In genomic region chr13:41643798-41644197, GRCm38 (mm10) we compare ENCODE assay signal across 8 mouse cellular contexts. TPM values are rescaled to one million over a fixed set of nuclear protein-coding genes. Genes with fewer than 3 reads are reported as not detected.
A peak's percentile ranks its signal among the peaks of the same experiment; 100 is the strongest.
DNase-seq lines count a peak whose midpoint lies in the region; ATAC-seq and TF ChIP-seq lines count a peak whose summit lies in the region.
"Had no signal": no experiment of that assay in that cellular context is flagged by ENCODE, and none has a peak within 500 bp of the region (broad histone marks: within the 10 kb centered on the region; RNA-seq: fewer than 3 reads in every experiment).

No protein-coding gene starts in this region.

- 21% methylated on average over 7 of the region's 7 CpGs for WGBS in heart, embryonic 14.5 days
- WGBS in limb, embryonic 14.5 days: 72% methylated on average over 7 of the region's 7 CpGs

- H3K27ac ChIP-seq in heart, embryonic 14.5 days (replicated peaks in 1 of 2; ENCODE audit: control insufficient read depth in 1 of 2, insufficient read depth in 1 of 2, low read depth in 2 of 2, low read length in 2 of 2): peak overlapping the region; percentile 95 to 96
- H3K27ac ChIP-seq in limb, embryonic 14.5 days (replicated peaks; ENCODE audit: low read depth, low read length): 0 out of 2 replicates have a peak overlapping the region, but pooled peaks have one; percentile 33
- H3K27ac ChIP-seq: neural tube, embryonic 12.5 days had no signal

- H3K27me3 ChIP-seq in heart, embryonic 14.5 days (ENCODE audit: control insufficient read depth, insufficient read depth, low read length): no peaks in the 10 kb centered on the region
- H3K27me3 ChIP-seq in limb, embryonic 14.5 days (ENCODE audit: control insufficient read depth, insufficient read depth, low read length): no peaks in the 10 kb centered on the region
- H3K27me3 ChIP-seq: neural tube, embryonic 12.5 days had no signal

- 0 out of 2 replicates have a peak, but pooled peaks cover 2% of the 10 kb centered on the region for H3K36me3 ChIP-seq in heart, embryonic 14.5 days (ENCODE audit: control insufficient read depth, insufficient read depth, low read length)
- no peaks in the 10 kb centered on the region for H3K36me3 ChIP-seq in limb, embryonic 14.5 days (ENCODE audit: control insufficient read depth, insufficient read depth, low read length)
- H3K36me3 ChIP-seq: neural tube, embryonic 12.5 days had no signal

- peak overlapping the region; percentile 36 for H3K4me2 ChIP-seq in heart, embryonic 14.5 days (ENCODE audit: low read length)
- H3K4me2 ChIP-seq in limb, embryonic 14.5 days (replicated peaks; ENCODE audit: low read depth, low read length, severe bottlenecking): no peak overlapping the region
- H3K4me2 ChIP-seq: neural tube, embryonic 12.5 days had no signal

- no peak overlapping the region for H3K4me3 ChIP-seq in heart, embryonic 14.5 days (ENCODE audit: control insufficient read depth in 1 of 2, insufficient read depth in 1 of 2, low read depth in 1 of 2, low read length in 2 of 2)
- no peak overlapping the region for H3K4me3 ChIP-seq in limb, embryonic 14.5 days (replicated peaks; ENCODE audit: low read length)
- H3K4me3 ChIP-seq: neural tube, embryonic 12.5 days had no signal

- DNase-seq in 3T3-L1 (ENCODE audit: low read depth, low spot score): peak; percentile 64
- peak; percentile 91 for DNase-seq in Muller cell, postnatal 12 days (ENCODE audit: inconsistent ontology term)
- DNase-seq in limb, embryonic 14.5 days (ENCODE audit: low spot score): peak; percentile 56
- DNase-seq in thymus, postnatal 0 days (ENCODE audit: low spot score): no peak
- no peak for DNase-seq in urinary bladder, adult 2 months (ENCODE audit: low spot score)

- H3K9ac ChIP-seq in heart, embryonic 14.5 days (ENCODE audit: low read length): peak overlapping the region; percentile 59
- H3K9ac ChIP-seq in limb, embryonic 14.5 days (ENCODE audit: low read depth, low read length, severe bottlenecking): no peak overlapping the region
- H3K9ac ChIP-seq: neural tube, embryonic 12.5 days had no signal

- H3K9me3 ChIP-seq in heart, embryonic 14.5 days (ENCODE audit: control insufficient read depth, low read length): no peaks in the 10 kb centered on the region
- no peaks in the 10 kb centered on the region for H3K9me3 ChIP-seq in limb, embryonic 14.5 days (ENCODE audit: control insufficient read depth, low read length)
- H3K9me3 ChIP-seq: neural tube, embryonic 12.5 days had no signal

- H3K4me1 ChIP-seq in heart, embryonic 14.5 days (ENCODE audit: control insufficient read depth in 2 of 2, insufficient read depth in 2 of 2, low read length in 2 of 2): peaks cover 19 to 24% of the 10 kb centered on the region in 2 experiments
- peaks cover 8% of the 10 kb centered on the region; the same call in 1 of the 2 replicates for H3K4me1 ChIP-seq in limb, embryonic 14.5 days (ENCODE audit: control insufficient read depth, insufficient read depth, low read length)
- H3K4me1 ChIP-seq: neural tube, embryonic 12.5 days had no signal

- TF ChIP-seq POLR2A in limb, embryonic 14.5 days (IDR thresholded peaks at IDR 0.05; ENCODE audit: borderline replicate concordance, extremely low read depth, insufficient read depth, insufficient read length): no peak

- peak; percentile 87 for ATAC-seq in heart, embryonic 14.5 days (ENCODE audit: insufficient number of reproducible peaks, insufficient read depth, low FRiP score, low read depth)
- ATAC-seq in limb, embryonic 14.5 days (ENCODE audit: low FRiP score, low read depth): peak; percentile 72
- no peak for ATAC-seq in CD4-positive, CD25-positive, alpha-beta regulatory T cell, adult 4 months

RNA-seq across cellular contexts. Expression of gene Tmem170b, which starts 38.1 kb away (rescaled TPM):
- 21.1 and 22.2 TPM in 2 replicates for polyA plus RNA-seq in heart, embryonic 14.5 days (2014; fragmentation: Nextera tagmentation; extraction: Ambion mirVana)
- 4.4 and 4.7 TPM in 2 replicates for polyA plus RNA-seq in limb, embryonic 14.5 days (2012; rRNA removed)
- 15.1 and 15.7 TPM in 2 replicates for polyA plus RNA-seq in limb, embryonic 14.5 days (2014; fragmentation: Nextera tagmentation; extraction: Ambion mirVana)
- polyA plus RNA-seq in thymus, postnatal 0 days (2015; fragmentation: Nextera tagmentation; extraction: Ambion mirVana): 7.9 and 10.2 TPM in 2 replicates
- polyA plus RNA-seq in urinary bladder, adult 2 months (2012; rRNA removed): 4.0 and 5.3 TPM in 2 replicates
- polyA plus RNA-seq in CD4-positive, CD25-positive, alpha-beta regulatory T cell, adult 4 months (2017; shearing (Covaris generic)): 10 to 100 TPM; 11.0 to 14.2 TPM

Comparison
In these comparisons a context has a peak if more than half of its experiments do, and no peak if none do; other contexts are left out.
1. DNase-seq: peak in 3T3-L1 (single experiment), Muller cell, postnatal 12 days (single experiment) and limb, embryonic 14.5 days (single experiment); none in thymus, postnatal 0 days (single experiment) and urinary bladder, adult 2 months (single experiment).